Mouse (Mus musculus) forebrain, postnatal 0 days (tissue): ENCODE measurements at regions not wholly inside any gene's neighbourhood (a gene's known extent, or its start where the extent isn't known, plus 50 kb on each side); places are given as distances from the start of the nearest gene placed in this dataset.

Experiments
- ATAC-seq: fragments of 200-750 bp; cut with Nextera tagmentation; 2 replicates; pipeline ENCODE4 v1.8.0; 2017; ENCODE audit warnings: mild to moderate bottlenecking, moderate library complexity
- DNase-seq: peaks from one replicate; pipeline ENCODE4 v3.0.0-alpha.2; 2015
- H3K27ac ChIP-seq: fragments of 300-500 bp; sonication (generic); 2 replicates; pipeline ENCODE4 v1.5.1; 2014; ENCODE audit warnings: low read depth, mild to moderate bottlenecking, antibody characterized with exemption, low read length, moderate library complexity, mixed read lengths
- H3K27me3 ChIP-seq: fragments of 300-500 bp; sonication (generic); 2 replicates; pipeline ENCODE4 v1.6.1; 2014; ENCODE audit warnings: mild to moderate bottlenecking, low read length, mixed read lengths; ENCODE audit not compliant: insufficient read depth
- H3K36me3 ChIP-seq: fragments of 300-500 bp; sonication (generic); 2 replicates; pipeline ENCODE4 v1.6.1; 2014; ENCODE audit warnings: mild to moderate bottlenecking, moderate library complexity; ENCODE audit not compliant: insufficient read depth
- H3K4me1 ChIP-seq: fragments of 300-500 bp; sonication (generic); 2 replicates; pipeline ENCODE4 v1.6.1; 2014; ENCODE audit warnings: antibody characterized with exemption; ENCODE audit not compliant: insufficient read depth
- H3K4me2 ChIP-seq: fragments of 300-500 bp; sonication (generic); 2 replicates; pipeline ENCODE4 v1.6.1; 2014; ENCODE audit warnings: low read depth, mild to moderate bottlenecking, moderate library complexity
- H3K4me3 ChIP-seq: fragments of 300-500 bp; sonication (generic); 2 replicates; pipeline ENCODE4 v1.5.1; 2014; ENCODE audit warnings: low read depth, low read length, mixed read lengths
- H3K9ac ChIP-seq: fragments of 300-500 bp; sonication (generic); 2 replicates; pipeline ENCODE4 v1.6.1; 2014; ENCODE audit warnings: mild to moderate bottlenecking
- H3K9me3 ChIP-seq: fragments of 300-500 bp; sonication (generic); 2 replicates; pipeline ENCODE4 v1.6.1; 2016; ENCODE audit warnings: low read length
- CTCF ChIP-seq: sonication (generic); IDR thresholded peaks from 2 replicates; pipeline ENCODE4 v1.5.1; 2016; ENCODE audit warnings: antibody characterized with exemption, control low read depth, low read depth
- WGBS: fragments of 180-500 bp; shearing (Covaris S2); extraction: QIAGEN DNeasy Blood & Tissue Kit; methylation state at CpG from one replicate; pipeline ENCODE4 v1.1.7; 2014; 5-methylcytosine and 5-hydroxymethylcytosine counted together

GRCm38 (mm10) chr14:108557895-108558294 is 356.1 kb downstream of the Slitrk1 start:
- TF ChIP-seq CTCF = no peak
- Histone ChIP-seq H3K27me3 (no peaks in the 10 kb centered on the region), H3K36me3 (no peaks in the 10 kb centered on the region), H3K27ac (no peak overlapping the region), H3K9ac (no peak overlapping the region), H3K4me2 (no peak overlapping the region), H3K9me3 (no peaks in the 10 kb centered on the region), H3K4me3 (no peak overlapping the region), H3K4me1 (no peaks in the 10 kb centered on the region)
- DNase-seq = peak; percentile 10
- WGBS = 50% methylated on average over 4 of the region's 4 CpGs
- ATAC-seq = peak; percentile 45; the same call in 1 of the 2 replicates

GRCm38 (mm10) chr14:108555527-108555926 is 358.4 kb downstream of the Slitrk1 start:
- DNase-seq (no peak), ATAC-seq (no peak)
- Histone ChIP-seq H3K27me3 (no peaks in the 10 kb centered on the region), H3K4me2 (no peak overlapping the region), H3K4me3 (no peak overlapping the region), H3K9me3 (no peaks in the 10 kb centered on the region), H3K36me3 (no peaks in the 10 kb centered on the region), H3K27ac (no peak overlapping the region), H3K4me1 (no peaks in the 10 kb centered on the region), H3K9ac (no peak overlapping the region)
- TF ChIP-seq CTCF = no peak
- WGBS = 52% methylated on average over 1 of the region's 1 CpGs

DNA sequence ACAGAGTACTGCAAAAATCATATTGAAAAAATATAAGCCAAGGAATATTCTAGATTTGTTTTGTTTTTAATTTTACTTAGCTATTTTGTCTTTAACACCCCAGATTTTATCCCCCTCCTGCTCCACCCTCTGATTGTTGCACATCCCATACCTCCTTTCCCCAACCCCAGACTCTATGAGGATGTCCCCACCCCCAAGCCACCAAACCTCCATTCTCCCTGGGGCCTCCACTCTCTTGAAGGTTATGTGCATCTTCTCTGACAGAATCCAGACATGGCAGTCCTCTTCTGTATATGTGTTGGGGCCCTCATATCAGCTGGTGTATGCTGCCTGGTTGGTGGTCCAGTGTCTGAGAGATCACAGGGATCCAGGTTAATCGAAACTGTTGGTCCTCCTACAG is 382.6 kb downstream of the Slitrk1 start:
- Histone ChIP-seq H3K4me2 (no peak overlapping the region), H3K9ac (no peak overlapping the region), H3K36me3 (no peaks in the 10 kb centered on the region), H3K27ac (no peak overlapping the region), H3K4me1 (no peaks in the 10 kb centered on the region), H3K9me3 (no peaks in the 10 kb centered on the region), H3K4me3 (no peak overlapping the region), H3K27me3 (no peaks in the 10 kb centered on the region)
- WGBS = 100% methylated on average over 1 of the region's 1 CpGs
- no peak for TF ChIP-seq CTCF
- no peak for DNase-seq
- no peak for ATAC-seq

DNA sequence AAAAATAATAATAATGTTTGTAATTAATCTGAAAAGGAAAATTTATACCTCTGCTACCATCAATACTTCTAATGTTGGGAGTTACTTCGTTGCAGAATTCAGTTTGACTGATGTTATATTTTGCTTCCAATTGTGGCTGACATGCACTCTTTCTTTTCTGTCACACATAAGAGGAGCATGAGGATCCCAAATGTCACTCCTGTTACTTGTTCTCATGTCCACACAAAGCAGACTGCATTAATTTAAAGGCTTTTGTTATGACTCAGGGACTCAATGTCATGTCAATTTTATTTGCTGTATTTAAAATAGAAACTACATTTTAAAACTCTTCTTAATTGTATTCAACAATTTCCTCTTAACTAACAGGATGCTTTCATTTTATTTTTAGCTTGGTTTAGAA is 383.4 kb downstream of the Slitrk1 start:
- no peaks in the 10 kb centered on the region for H3K4me1 ChIP-seq

DNA sequence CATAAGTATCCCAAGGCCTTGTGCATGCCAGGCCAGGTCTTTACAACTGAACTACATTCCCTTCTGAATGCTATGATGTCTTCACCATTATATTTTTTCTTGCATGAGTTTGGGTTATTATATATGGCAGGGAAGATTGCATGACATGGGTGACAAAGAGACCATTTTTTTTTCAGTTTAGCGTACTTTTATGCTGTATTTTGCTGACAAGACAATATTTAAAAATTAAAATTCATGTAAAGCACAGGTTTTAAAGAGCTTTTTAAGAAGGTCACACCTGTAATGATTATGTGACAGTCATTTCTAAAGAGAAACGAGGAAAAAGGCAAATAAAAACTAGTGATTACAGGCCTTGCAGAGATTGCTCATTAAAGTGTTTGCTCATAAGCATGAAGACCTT is 393.0 kb downstream of the Slitrk1 start:
- 68% methylated on average over 2 of the region's 2 CpGs for WGBS
- Histone ChIP-seq H3K27me3 (no peaks in the 10 kb centered on the region), H3K27ac (no peak overlapping the region), H3K36me3 (no peaks in the 10 kb centered on the region), H3K4me3 (no peak overlapping the region), H3K9ac (no peak overlapping the region), H3K4me2 (no peak overlapping the region), H3K4me1 (no peaks in the 10 kb centered on the region), H3K9me3 (no peaks in the 10 kb centered on the region)
- DNase-seq = no peak
- no peak for TF ChIP-seq CTCF
- no peak for ATAC-seq

More for the DNA sequence above, 383.4 kb downstream of the Slitrk1 start:
- H3K9me3 ChIP-seq = no peaks in the 10 kb centered on the region
- H3K4me3 ChIP-seq = no peak overlapping the region
- no peak overlapping the region for H3K9ac ChIP-seq
- no peak for ATAC-seq
- no peak for TF ChIP-seq CTCF
- 57% methylated on average over 1 of the region's 1 CpGs for WGBS
- no peak overlapping the region for H3K4me2 ChIP-seq
- DNase-seq = no peak
- H3K27ac ChIP-seq = no peak overlapping the region
- H3K36me3 ChIP-seq = no peaks in the 10 kb centered on the region
- no peaks in the 10 kb centered on the region for H3K27me3 ChIP-seq
